27 mouse cellular contexts compared by ENCODE assay signal in the genomic region with DNA sequence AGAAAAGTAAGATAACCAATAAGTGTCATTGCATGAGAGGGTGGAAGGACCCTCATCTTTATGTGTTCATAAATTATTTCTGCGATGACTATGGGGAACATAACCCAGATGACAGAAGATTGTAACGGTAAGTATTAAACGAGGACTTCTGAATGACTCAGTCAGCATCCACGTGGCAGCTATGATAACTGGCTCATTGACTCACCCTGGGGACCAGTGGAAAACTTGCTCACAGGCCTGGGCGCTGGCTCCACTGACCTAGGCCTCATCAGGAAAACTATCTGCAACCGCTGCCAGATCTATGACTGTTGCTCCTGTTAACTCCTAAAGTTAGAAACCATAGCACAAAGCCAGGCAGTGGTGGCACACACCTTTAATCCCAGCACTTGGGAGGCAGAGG. TPM values are rescaled to one million over a fixed set of nuclear protein-coding genes. Genes with fewer than 3 reads are reported as not detected.
"Had no signal": no experiment of that assay in that cellular context is flagged by ENCODE, and none has a peak within 500 bp of the region (broad histone marks: within the 10 kb centered on the region; RNA-seq: fewer than 3 reads in every experiment).

No protein-coding gene starts in this region.

- H3K4me2 ChIP-seq: lung, embryonic 15.5 days; midbrain, embryonic 11.5 days; midbrain, embryonic 13.5 days; midbrain, embryonic 15.5 days; neural tube, embryonic 12.5 days; stomach, embryonic 15.5 days had no signal

- DNase-seq: lung, adult 2 months; lung, postnatal 14 days; lung, postnatal 36 days; right cerebral cortex, postnatal 14 days; thymus, adult 18-20 months; thymus, postnatal 14 days; thymus, postnatal 4 days had no signal

- H3K27me3 ChIP-seq: lung, embryonic 15.5 days; midbrain, embryonic 13.5 days; midbrain, embryonic 15.5 days; neural tube, embryonic 12.5 days; stomach, embryonic 15.5 days had no signal

- H3K27ac ChIP-seq: lung, embryonic 15.5 days; macrophage; midbrain, embryonic 13.5 days; midbrain, embryonic 15.5 days; neural tube, embryonic 12.5 days; stomach, embryonic 15.5 days; stomach, postnatal 0 days had no signal

- H3K36me3 ChIP-seq: lung, embryonic 15.5 days; midbrain, embryonic 13.5 days; midbrain, embryonic 15.5 days; neural tube, embryonic 12.5 days; stomach, embryonic 15.5 days had no signal

- H3K4me1 ChIP-seq: lung, embryonic 15.5 days; megakaryocyte, embryonic 14.5 days; midbrain, embryonic 13.5 days; midbrain, embryonic 15.5 days; neural tube, embryonic 12.5 days; stomach, embryonic 15.5 days had no signal

- ATAC-seq: lung, postnatal 0 days; midbrain, embryonic 13.5 days; midbrain, embryonic 15.5 days had no signal

- H3K9ac ChIP-seq: lung, embryonic 15.5 days; midbrain, embryonic 13.5 days; midbrain, embryonic 15.5 days; neural tube, embryonic 12.5 days; stomach, embryonic 15.5 days had no signal

- H3K9me3 ChIP-seq: lung, embryonic 15.5 days; megakaryocyte, embryonic 14.5 days; midbrain, embryonic 13.5 days; midbrain, embryonic 15.5 days; neural tube, embryonic 12.5 days; stomach, embryonic 15.5 days had no signal

- H3K4me3 ChIP-seq: lung, embryonic 15.5 days; megakaryocyte, embryonic 14.5 days; midbrain, embryonic 13.5 days; midbrain, embryonic 15.5 days; neural tube, embryonic 12.5 days; stomach, embryonic 15.5 days had no signal

RNA-seq across cellular contexts. Expression of gene Serpine3, which starts 15.1 kb away (rescaled TPM):
- total RNA-seq: megakaryocyte progenitor cell, adult 5-6 weeks; monocyte, adult 5-6 weeks; neutrophil, adult 5-6 weeks had no signal
- polyA plus RNA-seq: liver, embryonic 16.5 days; lung, adult 2 months; lung, embryonic 15.5 days; lung, postnatal 0 days; macrophage; midbrain, embryonic 11.5 days; midbrain, embryonic 13.5 days; midbrain, embryonic 15.5 days; midbrain, postnatal 0 days; neural tube, embryonic 12.5 days; neural tube, embryonic 14.5 days; spleen, adult 2 months; stomach, embryonic 15.5 days; stomach, postnatal 0 days; testis, adult 2 months; thymus, postnatal 0 days; urinary bladder, adult 2 months had no signal
